Mouse (Mus musculus) ES-E14 (cell line): Measurements from ENCODE around the gene Ston2.

ENCODE experiments used
- CHD2 ChIP-seq: IDR thresholded peaks from 2 replicates; pipeline ENCODE4 v1.6.1; 2014; ENCODE audit warnings: mild to moderate bottlenecking, low read depth, low read length, inconsistent platforms
- HCFC1 ChIP-seq: IDR thresholded peaks from 2 replicates; pipeline ENCODE4 v1.6.1; 2012; ENCODE audit warnings: low read length, inconsistent platforms, borderline replicate concordance; ENCODE audit not compliant: insufficient read depth
- ZC3H11A ChIP-seq: IDR thresholded peaks from 2 replicates; pipeline ENCODE4 v1.6.1; 2012; ENCODE audit warnings: low read depth, mild to moderate bottlenecking, inconsistent platforms, low read length, borderline replicate concordance
- ZNF384 ChIP-seq: IDR thresholded peaks from 2 replicates; pipeline ENCODE4 v1.6.1; 2012; ENCODE audit warnings: low read depth, low read length, inconsistent platforms

GRCm38 (mm10) chr12:91654399-91655122, 133.6 kb downstream of the Ston2 start:
- TF ChIP-seq ZNF384 (no peak), ZC3H11A (no peak), CHD2 (no peak), HCFC1 (no peak)
